Mouse (Mus musculus) MEL (cell line): ENCODE measurements around the gene Pp2d1.

ENCODE experiments used
- CHD2 ChIP-seq: IDR thresholded peaks from 2 replicates; pipeline ENCODE4 v1.6.1; 2011; ENCODE audit warnings: low read length, improper control_type of control experiment
- CTCF ChIP-seq, 3 experiments: IDR thresholded peaks in 2 of 3; conservative IDR thresholded peaks in 1 of 3; 2 replicates each; pipeline ENCODE4 v1.5.1; 2011 to 2012; ENCODE audit warnings: low read length in 3 of 3, low read depth in 2 of 3, mild to moderate bottlenecking in 2 of 3, improper control_type of control experiment in 1 of 3, inconsistent platforms in 1 of 3, mixed read lengths in 1 of 3, moderate library complexity in 1 of 3; ENCODE audit not compliant: control insufficient read depth in 1 of 3, insufficient read depth in 1 of 3, poor library complexity in 1 of 3, severe bottlenecking in 1 of 3
- ETS1 ChIP-seq: IDR thresholded peaks from 2 replicates; pipeline ENCODE4 v1.6.1; 2012; ENCODE audit warnings: low read depth, mild to moderate bottlenecking, inconsistent platforms, low read length, improper control_type of control experiment, moderate library complexity
- GABPA ChIP-seq: IDR thresholded peaks from 2 replicates; pipeline ENCODE4 v1.6.1; 2012; ENCODE audit warnings: low read depth, mild to moderate bottlenecking, inconsistent platforms, low read length, improper control_type of control experiment, moderate library complexity
- JUND ChIP-seq: IDR thresholded peaks from 2 replicates; pipeline ENCODE4 v1.6.1; 2011; ENCODE audit warnings: low read depth, mild to moderate bottlenecking, improper control_type of control experiment, low read length
- POLR2A ChIP-seq, 2 experiments: IDR thresholded peaks; 2 replicates each; pipeline ENCODE4 v1.6.1; 2011 to 2012; ENCODE audit warnings: low read length in 2 of 2, mild to moderate bottlenecking in 2 of 2, control low read depth in 1 of 2, improper control_type of control experiment in 1 of 2, low read depth in 1 of 2, moderate library complexity in 1 of 2; ENCODE audit not compliant: control insufficient read depth in 1 of 2, insufficient read depth in 1 of 2, poor library complexity in 1 of 2
- SMC3 ChIP-seq: IDR thresholded peaks from 2 replicates; pipeline ENCODE4 v1.6.1; 2011; ENCODE audit warnings: low read depth, low read length, improper control_type of control experiment
- TCF12 ChIP-seq: IDR thresholded peaks from 2 replicates; pipeline ENCODE4 v1.6.1; 2014; ENCODE audit warnings: low read depth, mild to moderate bottlenecking, inconsistent platforms, low read length, improper control_type of control experiment, moderate library complexity

DNA sequence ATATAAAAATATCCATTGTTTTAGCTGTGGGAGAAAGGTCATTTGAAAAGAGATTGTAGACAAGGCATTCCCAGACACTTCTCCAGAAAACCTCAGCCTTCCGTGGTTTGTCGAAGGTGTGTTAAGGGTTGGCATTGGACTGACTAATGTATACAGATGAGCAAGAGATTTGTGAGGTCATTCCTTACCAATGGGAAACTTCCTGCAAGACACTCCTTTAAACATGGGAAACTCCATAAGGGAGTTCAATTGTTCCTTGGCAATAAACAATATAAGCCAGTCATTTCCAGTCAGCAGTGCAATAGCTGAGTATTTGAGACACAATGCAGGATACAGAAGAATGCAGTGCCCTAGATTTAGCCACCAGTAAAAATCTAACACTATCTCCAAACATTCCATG is 11.2 kb downstream of the Pp2d1 start:
- no peak for TF ChIP-seq POLR2A (IDR thresholded peaks at IDR 0.05; ENCODE audit: control insufficient read depth in 1 of 2, insufficient read depth in 1 of 2, low read depth in 1 of 2, low read length in 2 of 2, poor library complexity in 1 of 2)
- TF ChIP-seq SMC3 = no peak
- no peak for TF ChIP-seq TCF12
- TF ChIP-seq CTCF (IDR thresholded peaks at IDR 0.05 in 2 of 3, conservative IDR thresholded peaks at IDR 0.05 in 1 of 3; ENCODE audit: control insufficient read depth in 1 of 3, insufficient read depth in 1 of 3, low read depth in 2 of 3, low read length in 3 of 3, poor library complexity in 1 of 3, severe bottlenecking in 1 of 3) = no peak
- no peak for TF ChIP-seq ETS1
- no peak for TF ChIP-seq CHD2
- TF ChIP-seq JUND = no peak
- TF ChIP-seq GABPA = no peak
